Mouse (Mus musculus): ENCODE measurements around the gene Rfc2. TPM values are rescaled to one million over a fixed set of nuclear protein-coding genes. Genes with fewer than 3 reads are reported as not detected.

The Rfc2 gene
- polyA plus RNA-seq, 1 experiment = 69.3 TPM

DNA sequence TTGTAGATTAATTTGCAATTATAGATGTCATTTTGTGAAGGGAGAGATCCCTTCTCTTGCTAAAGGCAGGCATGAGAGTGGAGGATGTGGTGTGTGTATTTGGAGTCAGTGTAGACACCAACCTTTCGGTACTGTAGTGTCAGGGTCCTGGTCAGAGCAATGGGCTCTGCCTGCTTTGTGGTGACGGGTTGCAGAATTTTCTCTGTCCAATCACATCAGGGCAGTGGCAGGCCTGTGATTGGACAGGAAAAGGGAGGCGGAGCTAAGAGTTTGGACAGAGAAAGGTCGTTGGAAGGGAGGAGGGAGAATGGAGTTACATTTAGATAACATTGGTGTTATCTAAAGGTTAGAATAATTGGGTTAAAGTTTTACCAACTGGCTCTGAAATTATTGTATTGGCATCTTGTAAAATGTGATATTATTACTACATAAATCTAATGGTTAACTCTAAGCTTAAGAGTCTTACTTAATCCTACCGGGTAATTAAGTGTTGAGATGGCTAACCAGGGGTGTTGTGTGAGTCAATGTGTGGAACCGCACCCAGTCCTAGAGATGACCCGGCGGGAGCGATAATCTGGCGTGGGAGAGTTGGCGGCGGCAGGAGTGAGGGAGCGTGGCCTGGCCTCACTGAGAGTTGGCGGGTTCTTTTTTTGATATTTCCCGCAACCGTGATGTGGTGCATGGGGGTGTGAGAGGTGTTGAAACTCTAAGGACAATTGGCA is 20.6 kb upstream of the Rfc2 start:
- Histone ChIP-seq H3ac (ENCODE audit: control insufficient read depth, insufficient read length) (no peak overlapping the region), H3K79me2 (ENCODE audit: control insufficient read depth, insufficient read depth) (no peaks in the 10 kb centered on the region), H3K4me2 (ENCODE audit: low read depth) (no peak overlapping the region), H3K27me3 (ENCODE audit: control insufficient read depth, insufficient read depth, insufficient read length) (no peaks in the 10 kb centered on the region), H3K36me3 (ENCODE audit: control insufficient read depth, insufficient read depth) (no peaks in the 10 kb centered on the region), H3K4me3 (no peak overlapping the region)
- TF ChIP-seq TCF3 (IDR thresholded peaks at IDR 0.05; ENCODE audit: insufficient read length, low read depth) (no peak), E2F4 (IDR thresholded peaks at IDR 0.05; ENCODE audit: insufficient read depth) (no peak), CEBPB (IDR thresholded peaks at IDR 0.05; ENCODE audit: insufficient read depth, poor library complexity, severe bottlenecking) (no peak), POLR2AphosphoS2 (IDR thresholded peaks at IDR 0.05; ENCODE audit: insufficient read length, low read depth) (no peak), TCF12 (IDR thresholded peaks at IDR 0.05; ENCODE audit: insufficient read depth, poor library complexity, severe bottlenecking) (no peak), MAX (IDR thresholded peaks at IDR 0.05; ENCODE audit: low read depth) (no peak), SRF (IDR thresholded peaks at IDR 0.05; ENCODE audit: control insufficient read depth, insufficient read length, low read depth) (no peak), MYOG (IDR thresholded peaks at IDR 0.05; ENCODE audit: control insufficient read depth in 1 of 3, insufficient read depth in 1 of 3, insufficient read length in 2 of 3, low read depth in 2 of 3) (no peak), USF1 (IDR thresholded peaks at IDR 0.05; ENCODE audit: low read depth) (no peak), POLR2A (IDR thresholded peaks at IDR 0.05; ENCODE audit: insufficient read length, low read depth) (no peak)

DNA sequence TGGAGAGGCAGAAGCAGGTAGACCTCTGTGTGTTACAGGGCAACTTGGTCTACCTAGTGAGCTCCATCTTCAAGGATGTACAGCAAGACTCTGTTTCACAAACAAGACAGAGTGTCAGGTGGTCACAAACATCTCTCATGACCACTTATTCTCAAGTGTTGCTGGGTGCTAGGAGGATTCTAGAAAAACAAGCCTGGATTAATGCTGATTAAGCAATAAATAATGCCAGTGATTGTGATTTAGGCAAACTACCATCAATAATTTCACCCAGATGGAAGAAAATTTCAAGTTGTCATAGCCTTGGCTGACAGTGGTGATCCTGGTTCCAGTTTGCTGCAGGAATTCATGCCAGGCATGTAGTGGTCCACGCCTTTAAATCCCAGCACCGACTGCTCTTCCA is 16.9 kb upstream of the Rfc2 start:
- TF ChIP-seq REST (IDR thresholded peaks at IDR 0.05; ENCODE audit: insufficient read depth, insufficient read length) = no peak
- no peak for TF ChIP-seq POLR2AphosphoS2 (IDR thresholded peaks at IDR 0.05; ENCODE audit: insufficient read length, low read depth)
- TF ChIP-seq SRF (IDR thresholded peaks at IDR 0.05; ENCODE audit: control insufficient read depth, insufficient read length, low read depth) = no peak
- no peak for TF ChIP-seq E2F4 (IDR thresholded peaks at IDR 0.05; ENCODE audit: insufficient read depth)
- TF ChIP-seq MYOD1 (IDR thresholded peaks at IDR 0.05; ENCODE audit: control insufficient read depth in 1 of 3, insufficient read length in 2 of 3, low read depth in 2 of 3) = no peak
- no peak for TF ChIP-seq TCF3 (IDR thresholded peaks at IDR 0.05; ENCODE audit: insufficient read length, low read depth)
- no peak for TF ChIP-seq USF1 (IDR thresholded peaks at IDR 0.05; ENCODE audit: low read depth)
- TF ChIP-seq MAX (IDR thresholded peaks at IDR 0.05; ENCODE audit: low read depth) = no peak
- no peak for TF ChIP-seq POLR2A (IDR thresholded peaks at IDR 0.05; ENCODE audit: insufficient read length, low read depth)
- TF ChIP-seq MYOG (IDR thresholded peaks at IDR 0.05; ENCODE audit: control insufficient read depth in 1 of 3, insufficient read depth in 1 of 3, insufficient read length in 2 of 3, low read depth in 2 of 3) = no peak
- TF ChIP-seq TCF12 (IDR thresholded peaks at IDR 0.05; ENCODE audit: insufficient read depth, poor library complexity, severe bottlenecking) = no peak
- TF ChIP-seq CEBPB (IDR thresholded peaks at IDR 0.05; ENCODE audit: insufficient read depth, poor library complexity, severe bottlenecking) = no peak
- Histone ChIP-seq H3K4me2 (ENCODE audit: low read depth) (no peak overlapping the region), H3K79me2 (ENCODE audit: control insufficient read depth, insufficient read depth) (no peaks in the 10 kb centered on the region), H3K4me3 (no peak overlapping the region), H3ac (ENCODE audit: control insufficient read depth, insufficient read length) (no peak overlapping the region), H3K27me3 (ENCODE audit: control insufficient read depth, insufficient read depth, insufficient read length) (no peaks in the 10 kb centered on the region), H3K36me3 (ENCODE audit: control insufficient read depth, insufficient read depth) (no peaks in the 10 kb centered on the region)

DNA sequence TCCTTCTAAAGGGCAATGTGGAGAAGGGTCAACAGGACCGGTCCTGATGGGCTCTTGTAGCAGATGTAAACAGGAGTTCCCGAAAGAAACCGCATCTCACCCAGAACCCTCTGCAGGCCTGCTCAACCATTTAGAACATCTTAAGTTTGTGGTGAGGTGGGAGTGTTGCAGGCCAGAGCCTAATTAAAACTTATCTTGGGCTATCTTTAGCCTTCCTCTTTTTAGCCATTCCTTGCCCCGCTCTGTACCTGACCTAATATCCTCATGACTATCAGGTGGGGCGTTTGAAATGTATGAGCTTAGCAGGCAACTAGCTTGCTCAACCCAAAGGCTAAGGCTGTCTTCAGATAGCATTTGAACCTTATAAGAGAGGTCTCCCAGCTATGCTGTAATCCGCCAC is 15.5 kb upstream of the Rfc2 start:
- Histone ChIP-seq H3K36me3 (ENCODE audit: control insufficient read depth, insufficient read depth) (no peaks in the 10 kb centered on the region), H3K4me2 (ENCODE audit: low read depth) (no peak overlapping the region), H3K27me3 (ENCODE audit: control insufficient read depth, insufficient read depth, insufficient read length) (no peaks in the 10 kb centered on the region), H3K79me2 (ENCODE audit: control insufficient read depth, insufficient read depth) (no peaks in the 10 kb centered on the region), H3K4me3 (no peak overlapping the region), H3ac (ENCODE audit: control insufficient read depth, insufficient read length) (no peak overlapping the region)
- TF ChIP-seq TCF3 (IDR thresholded peaks at IDR 0.05; ENCODE audit: insufficient read length, low read depth) (no peak), MYOD1 (IDR thresholded peaks at IDR 0.05; ENCODE audit: control insufficient read depth in 1 of 3, insufficient read length in 2 of 3, low read depth in 2 of 3) (no peak), CEBPB (IDR thresholded peaks at IDR 0.05; ENCODE audit: insufficient read depth, poor library complexity, severe bottlenecking) (no peak), POLR2AphosphoS2 (IDR thresholded peaks at IDR 0.05; ENCODE audit: insufficient read length, low read depth) (no peak), TCF12 (IDR thresholded peaks at IDR 0.05; ENCODE audit: insufficient read depth, poor library complexity, severe bottlenecking) (no peak), MYOG (IDR thresholded peaks at IDR 0.05; ENCODE audit: control insufficient read depth in 1 of 3, insufficient read depth in 1 of 3, insufficient read length in 2 of 3, low read depth in 2 of 3) (no peak), REST (IDR thresholded peaks at IDR 0.05; ENCODE audit: insufficient read depth, insufficient read length) (no peak), E2F4 (IDR thresholded peaks at IDR 0.05; ENCODE audit: insufficient read depth) (no peak), SRF (IDR thresholded peaks at IDR 0.05; ENCODE audit: control insufficient read depth, insufficient read length, low read depth) (no peak), MAX (IDR thresholded peaks at IDR 0.05; ENCODE audit: low read depth) (no peak), USF1 (IDR thresholded peaks at IDR 0.05; ENCODE audit: low read depth) (no peak), POLR2A (IDR thresholded peaks at IDR 0.05; ENCODE audit: insufficient read length, low read depth) (no peak)

DNA sequence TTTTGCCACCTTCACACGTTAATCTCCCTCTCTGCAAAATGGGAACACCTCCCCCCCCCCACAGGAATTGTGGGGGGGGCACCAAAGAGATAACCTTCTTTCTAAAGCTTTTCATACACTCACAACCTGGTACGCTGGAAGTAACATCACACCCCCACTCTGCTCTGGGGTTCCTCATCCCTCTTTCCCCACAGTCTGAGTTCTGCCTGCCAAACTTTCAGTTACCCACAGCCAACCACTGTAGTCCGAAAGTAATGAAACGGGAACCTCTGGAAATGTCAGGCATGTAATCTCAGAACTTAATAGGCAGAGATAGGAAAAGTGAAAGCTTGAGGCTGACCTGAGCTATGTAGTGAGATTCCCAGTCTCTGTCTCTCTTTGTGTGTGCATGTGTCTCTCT is 13.7 kb upstream of the Rfc2 start:
- H3K27me3 ChIP-seq (ENCODE audit: control insufficient read depth, insufficient read depth, insufficient read length) = no peaks in the 10 kb centered on the region
- H3K36me3 ChIP-seq (ENCODE audit: control insufficient read depth, insufficient read depth) = no peaks in the 10 kb centered on the region
- no peak for TF ChIP-seq POLR2AphosphoS2 (IDR thresholded peaks at IDR 0.05; ENCODE audit: insufficient read length, low read depth)
- TF ChIP-seq MAX (IDR thresholded peaks at IDR 0.05; ENCODE audit: low read depth) = no peak
- TF ChIP-seq TCF3 (IDR thresholded peaks at IDR 0.05; ENCODE audit: insufficient read length, low read depth) = no peak
- TF ChIP-seq TCF12 (IDR thresholded peaks at IDR 0.05; ENCODE audit: insufficient read depth, poor library complexity, severe bottlenecking) = no peak
- no peak for TF ChIP-seq USF1 (IDR thresholded peaks at IDR 0.05; ENCODE audit: low read depth)
- TF ChIP-seq MYOD1 (IDR thresholded peaks at IDR 0.05; ENCODE audit: control insufficient read depth in 1 of 3, insufficient read length in 2 of 3, low read depth in 2 of 3) = no peak
- no peak for TF ChIP-seq POLR2A (IDR thresholded peaks at IDR 0.05; ENCODE audit: insufficient read length, low read depth)
- TF ChIP-seq MYOG (IDR thresholded peaks at IDR 0.05; ENCODE audit: control insufficient read depth in 1 of 3, insufficient read depth in 1 of 3, insufficient read length in 2 of 3, low read depth in 2 of 3) = no peak
- TF ChIP-seq E2F4 (IDR thresholded peaks at IDR 0.05; ENCODE audit: insufficient read depth) = no peak
- no peak for TF ChIP-seq REST (IDR thresholded peaks at IDR 0.05; ENCODE audit: insufficient read depth, insufficient read length)
- TF ChIP-seq SRF (IDR thresholded peaks at IDR 0.05; ENCODE audit: control insufficient read depth, insufficient read length, low read depth) = no peak
- no peak for TF ChIP-seq CEBPB (IDR thresholded peaks at IDR 0.05; ENCODE audit: insufficient read depth, poor library complexity, severe bottlenecking)
- H3K4me2 ChIP-seq (ENCODE audit: low read depth) = no peak overlapping the region
- H3K4me3 ChIP-seq = no peak overlapping the region
- H3K79me2 ChIP-seq (ENCODE audit: control insufficient read depth, insufficient read depth) = no peaks in the 10 kb centered on the region
- no peak overlapping the region for H3ac ChIP-seq (ENCODE audit: control insufficient read depth, insufficient read length)
